Mouse (Mus musculus) thymus, postnatal 25 days (tissue): Measurements from ENCODE around the gene Inafm1.
A peak's percentile ranks its signal among the peaks of the same experiment; 100 is the strongest.
"Not testable (repeated sequence)": the region's sequence is repeated elsewhere in the genome, so short reads cannot be mapped to it uniquely, and the experiment has no call there.

Source experiments
- DNase-seq: peaks from one replicate; pipeline ENCODE4 v3.0.0; 2022

The Inafm1 gene

GRCm38 (mm10) chr7:16273081-16273765, at the start of gene Inafm1:
TSS of gene Inafm1 (minus strand) at chr7:16273617.
- peak; percentile 88 for DNase-seq

DNA sequence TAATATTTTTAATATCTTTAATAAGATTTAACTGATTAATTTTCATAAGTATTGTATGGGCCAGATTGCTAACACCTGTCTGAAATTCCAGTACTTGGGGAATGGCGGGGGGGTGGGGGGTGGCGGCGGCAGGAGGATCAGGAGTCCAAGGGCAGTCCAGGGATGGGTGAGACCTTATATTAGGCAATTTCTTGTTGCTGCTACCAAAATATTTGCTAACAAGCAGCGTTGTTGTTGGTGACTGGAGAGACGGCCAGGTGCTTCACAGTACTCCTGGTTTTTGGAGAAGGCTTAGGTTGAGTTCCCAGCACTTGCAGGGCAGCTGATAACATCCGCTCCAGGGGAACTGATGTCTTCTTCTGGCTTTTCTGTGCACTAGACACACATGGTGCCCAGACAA, 47.1 kb upstream of the Inafm1 start:
- DNase-seq: no peak

GRCm38 (mm10) chr7:16319216-16319615, 45.8 kb upstream of the Inafm1 start:
- no peak for DNase-seq

GRCm38 (mm10) chr7:16317094-16317493, 43.7 kb upstream of the Inafm1 start:
- DNase-seq: no peak

DNA sequence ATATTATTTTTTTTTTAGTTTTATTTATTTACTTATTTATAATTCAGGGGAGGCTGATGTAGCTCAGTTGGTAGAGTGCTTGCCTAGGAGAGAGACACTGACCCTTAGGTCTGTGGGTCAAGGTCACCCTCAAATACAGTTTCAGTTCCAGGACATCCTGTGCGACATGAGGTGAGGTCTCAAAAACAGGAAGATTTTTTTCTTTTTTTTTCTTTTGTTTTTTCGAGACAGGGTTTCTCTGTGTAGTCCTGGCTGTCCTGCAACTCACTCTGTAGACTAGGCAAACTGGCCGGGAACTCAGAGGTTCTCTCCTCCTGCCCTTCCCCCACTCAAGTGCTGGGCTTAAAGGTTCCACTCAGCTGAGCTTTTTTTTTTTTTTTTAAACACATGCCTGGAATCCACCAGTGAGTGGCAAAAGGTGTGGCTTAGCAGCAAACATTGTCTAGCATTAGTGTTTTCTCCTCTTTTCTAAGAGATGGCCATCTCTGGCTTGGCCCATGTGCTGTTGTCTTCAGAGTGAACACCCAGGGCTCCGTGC, 41.9 kb upstream of the Inafm1 start:
- no peak for DNase-seq

DNA sequence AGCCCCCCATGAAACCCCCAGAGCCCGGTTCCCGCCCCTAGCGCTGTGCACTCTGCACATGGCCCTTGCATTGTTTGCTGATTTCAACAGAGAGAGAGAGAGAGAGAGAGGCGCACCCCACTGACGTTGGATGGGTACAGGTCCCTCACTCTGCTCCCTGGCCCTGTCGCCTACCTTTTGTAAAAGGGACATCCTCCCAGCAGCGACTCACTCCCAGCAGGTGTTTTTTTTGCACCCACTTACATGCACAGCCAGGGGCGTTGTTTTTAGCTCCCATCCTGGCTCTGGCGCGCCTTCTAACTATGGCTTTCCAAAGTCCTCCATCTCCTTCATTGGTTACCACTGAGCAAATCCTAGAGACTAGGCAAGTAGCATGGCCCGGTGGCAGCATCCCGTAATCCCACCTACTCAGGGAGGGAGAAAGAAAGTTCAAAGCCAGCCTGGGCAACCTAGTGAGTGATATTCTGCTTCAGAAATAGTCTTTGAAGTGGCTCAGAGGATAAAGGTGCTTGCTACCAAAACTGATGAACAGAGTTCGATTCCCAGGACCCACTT, 40.9 kb upstream of the Inafm1 start:
- no peak for DNase-seq

DNA sequence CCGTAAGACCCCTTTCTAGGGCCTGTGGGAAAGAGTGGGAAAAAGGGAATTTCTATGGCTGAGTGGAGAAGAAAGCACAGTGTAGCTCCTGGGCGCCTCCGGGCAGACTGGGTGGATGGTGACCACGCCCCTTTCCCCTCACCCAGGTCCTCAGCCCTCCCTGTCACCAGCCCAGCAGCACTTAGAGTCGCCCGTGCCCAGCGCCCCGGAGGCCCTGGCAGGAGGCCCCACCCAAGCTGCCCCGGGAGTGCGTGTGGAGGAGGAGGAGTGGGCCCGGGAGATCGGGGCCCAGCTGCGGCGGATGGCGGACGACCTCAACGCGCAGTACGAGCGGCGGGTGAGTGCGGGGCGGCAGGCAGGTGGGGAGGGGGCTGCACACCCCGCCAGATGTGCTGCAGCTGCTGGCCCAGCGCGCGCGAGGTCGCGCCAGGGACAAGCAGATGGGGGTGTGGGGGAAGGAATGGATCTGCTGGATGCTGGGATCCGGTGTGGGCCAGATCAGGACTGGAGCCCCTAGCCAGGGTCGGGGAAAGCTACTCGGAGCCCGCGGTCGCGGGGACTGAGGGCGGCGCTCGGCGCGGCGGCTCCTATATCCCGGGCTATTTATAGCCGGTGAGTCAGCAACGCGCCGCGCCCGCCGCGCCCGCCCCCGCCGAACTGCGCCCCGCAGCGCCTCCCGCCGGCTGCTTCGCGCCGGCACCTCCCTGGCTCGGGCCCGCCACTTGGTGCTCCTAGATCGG, 40.2 kb upstream of the Inafm1 start:
- peak; percentile 65 for DNase-seq

DNA sequence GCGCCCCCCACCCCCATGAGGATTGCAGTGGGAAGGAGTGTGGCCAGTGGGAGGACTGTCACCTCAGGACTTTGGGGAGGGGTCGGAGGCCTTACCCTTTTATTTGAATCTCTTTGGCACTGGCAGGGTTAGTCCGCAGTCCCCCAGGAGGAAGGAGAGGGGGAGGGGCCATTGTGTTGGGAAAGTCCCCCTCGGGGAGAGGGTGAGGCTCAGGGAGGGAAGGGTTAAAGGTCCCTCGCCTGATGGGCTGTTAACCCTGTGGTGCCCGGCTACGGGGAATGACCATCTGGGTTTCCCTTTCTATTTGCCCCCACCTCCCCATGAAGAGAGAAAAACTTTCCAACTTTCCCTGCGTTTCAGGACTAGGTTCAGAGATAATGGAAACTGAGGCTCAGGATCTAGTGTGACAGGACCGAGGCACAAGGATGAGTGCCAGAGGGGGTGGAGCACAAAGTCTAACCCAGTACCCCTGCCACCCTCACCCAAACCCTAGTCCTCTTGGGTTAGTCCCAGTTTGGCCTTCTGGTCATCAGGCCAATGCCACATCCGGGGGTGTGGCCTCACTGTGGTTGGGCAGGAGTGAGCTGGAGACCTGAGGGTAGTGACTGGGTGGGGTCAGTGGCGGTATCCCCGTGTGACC, 39.4 kb upstream of the Inafm1 start:
- DNase-seq: peak; percentile 44

DNA sequence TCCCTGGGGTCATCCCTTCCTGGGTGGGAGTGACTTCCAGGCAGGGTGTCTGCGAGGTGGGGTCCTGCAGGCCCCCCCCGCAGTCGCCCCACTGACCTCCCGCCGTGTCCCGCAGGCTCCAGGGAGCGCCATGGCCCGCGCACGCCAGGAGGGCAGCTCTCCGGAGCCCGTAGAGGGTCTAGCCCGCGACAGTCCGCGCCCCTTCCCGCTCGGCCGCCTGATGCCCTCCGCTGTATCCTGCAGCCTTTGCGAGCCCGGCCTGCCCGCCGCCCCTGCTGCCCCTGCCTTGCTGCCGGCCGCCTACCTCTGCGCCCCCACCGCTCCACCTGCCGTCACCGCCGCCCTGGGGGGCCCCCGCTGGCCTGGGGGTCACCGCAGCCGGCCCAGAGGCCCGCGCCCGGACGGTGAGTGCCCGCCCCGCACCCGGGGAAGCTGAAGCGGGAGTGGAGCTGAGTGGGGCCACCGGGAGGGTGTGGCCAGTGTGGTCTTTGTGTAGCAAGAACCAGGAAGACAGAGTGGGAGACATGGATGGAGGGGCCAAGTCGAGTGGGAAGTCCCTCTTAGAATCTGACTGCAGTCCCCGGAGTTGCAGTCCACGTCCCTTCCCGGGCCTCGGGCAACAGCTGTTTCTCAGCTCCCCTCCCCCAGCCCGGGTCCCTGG, 38.7 kb upstream of the Inafm1 start:
- peak; percentile 16 for DNase-seq

DNA sequence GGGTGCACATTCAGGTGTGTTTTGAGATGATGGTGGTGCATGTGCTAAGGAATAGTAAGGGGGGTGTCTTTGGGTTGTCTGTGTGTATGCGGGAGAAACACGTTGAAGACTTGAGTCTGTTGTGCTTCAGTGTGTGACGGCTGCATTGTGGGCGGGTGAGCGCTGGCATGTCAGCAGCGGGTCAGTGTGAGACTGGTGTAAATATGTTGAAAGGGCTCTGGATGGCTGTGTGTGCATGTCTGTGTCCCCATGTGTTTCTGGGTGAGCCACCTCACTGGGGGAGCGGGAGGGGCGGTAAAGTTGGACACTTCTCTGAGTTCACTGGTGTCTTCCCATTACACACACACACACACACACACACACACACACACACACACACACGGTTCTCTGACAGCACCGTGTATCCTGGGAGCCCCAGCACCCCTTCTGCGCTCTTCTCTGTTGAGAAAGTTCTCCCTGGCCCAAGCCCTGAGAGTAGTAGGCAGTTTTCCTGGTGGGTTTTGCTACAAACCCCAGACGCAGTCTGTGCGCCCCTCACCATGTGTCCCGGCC, 38.1 kb upstream of the Inafm1 start:
- peak; percentile 17 for DNase-seq

- peak; percentile 58 for DNase-seq
Observed at GRCm38 (mm10) chr7:16310521-16311452, 37.4 kb upstream of the Inafm1 start.

DNA sequence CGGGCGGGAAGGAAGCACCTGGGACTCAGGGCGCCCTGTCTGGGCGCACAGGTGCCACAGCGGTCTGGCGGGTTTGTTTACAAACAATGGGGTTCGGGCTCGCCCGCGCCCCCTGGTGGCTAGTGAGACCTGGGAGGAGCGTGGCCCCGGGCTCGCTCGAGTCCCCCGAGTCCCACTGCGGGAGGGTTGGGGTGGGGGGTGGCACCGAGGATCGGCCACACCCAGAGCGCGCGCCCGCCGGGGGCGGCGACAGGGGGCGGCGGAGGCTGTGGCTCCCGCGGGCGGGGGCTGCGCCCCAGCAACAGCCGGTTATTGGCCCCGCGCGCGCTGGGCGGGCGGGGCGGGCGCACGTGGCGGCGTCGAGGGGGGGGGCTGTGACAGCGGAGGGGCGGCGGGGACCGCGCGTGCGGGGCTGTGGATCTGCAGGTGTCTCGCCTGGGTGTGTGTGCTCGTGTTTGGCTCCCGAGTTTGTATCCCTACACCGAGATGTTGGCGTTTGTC, 36.7 kb upstream of the Inafm1 start:
- DNase-seq: peak; percentile 94

DNA sequence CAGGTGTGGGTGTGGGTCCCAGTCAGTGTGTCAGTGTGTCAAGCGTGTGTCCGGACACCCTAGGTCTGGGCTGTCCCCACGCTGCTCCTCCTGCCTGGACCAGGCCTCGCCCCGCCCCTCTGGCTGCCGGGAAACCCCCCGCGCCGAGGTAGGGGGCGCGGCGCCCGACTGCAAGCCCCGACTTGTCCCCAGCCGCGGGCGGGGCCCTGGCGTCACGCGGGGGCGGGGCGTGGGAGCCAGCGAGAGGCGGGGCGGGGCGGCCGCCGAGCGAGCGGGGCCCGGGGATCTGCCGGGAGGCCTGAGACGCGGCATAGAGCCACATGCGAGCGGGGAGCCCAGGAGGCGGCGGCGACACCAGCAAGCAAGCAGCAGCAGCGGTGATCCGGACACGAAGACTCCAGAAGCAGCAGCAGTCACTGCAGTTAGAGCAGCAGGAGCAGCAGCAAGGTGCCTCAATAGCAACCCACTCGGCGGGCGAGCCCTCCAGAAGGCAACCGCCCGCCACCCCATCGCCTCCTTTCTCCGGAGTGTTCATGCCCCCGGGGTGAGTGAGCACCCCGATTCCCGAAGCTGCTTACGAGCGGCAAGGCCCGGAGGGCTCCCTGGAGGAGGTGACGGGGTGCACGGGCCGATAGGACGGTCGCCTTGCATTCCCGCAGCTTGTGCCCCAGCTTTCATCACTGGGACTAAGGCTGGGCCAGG, 36.1 kb upstream of the Inafm1 start:
- peak; percentile 95 for DNase-seq

GRCm38 (mm10) chr7:16308555-16309317, 35.3 kb upstream of the Inafm1 start:
- no peak for DNase-seq

GRCm38 (mm10) chr7:16308093-16308492, 34.7 kb upstream of the Inafm1 start, which contains the start of gene Bbc3:
TSS of gene Bbc3 (plus strand) at chr7:16308393.
- DNase-seq: not testable (repeated sequence)

DNA sequence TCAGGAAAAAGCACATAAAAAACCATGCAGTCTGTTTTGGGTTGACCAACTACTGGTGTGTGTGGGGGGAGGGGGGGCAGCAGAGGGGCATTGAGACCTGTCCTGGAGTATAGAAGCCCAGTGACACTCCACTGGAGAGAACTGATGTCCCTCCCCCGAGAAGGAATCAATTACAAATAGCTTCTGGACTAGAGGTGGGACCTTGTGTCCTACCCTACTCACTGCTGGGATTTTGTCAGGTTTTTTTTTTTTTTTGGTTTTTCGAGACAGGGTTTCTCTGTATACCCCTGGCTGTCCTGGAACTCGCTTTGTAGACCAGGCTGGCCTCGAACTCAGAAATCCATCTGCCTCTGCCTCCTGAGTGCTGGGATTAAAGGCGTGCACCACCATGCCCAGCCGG, 33.7 kb upstream of the Inafm1 start:
- not testable (repeated sequence) for DNase-seq

DNA sequence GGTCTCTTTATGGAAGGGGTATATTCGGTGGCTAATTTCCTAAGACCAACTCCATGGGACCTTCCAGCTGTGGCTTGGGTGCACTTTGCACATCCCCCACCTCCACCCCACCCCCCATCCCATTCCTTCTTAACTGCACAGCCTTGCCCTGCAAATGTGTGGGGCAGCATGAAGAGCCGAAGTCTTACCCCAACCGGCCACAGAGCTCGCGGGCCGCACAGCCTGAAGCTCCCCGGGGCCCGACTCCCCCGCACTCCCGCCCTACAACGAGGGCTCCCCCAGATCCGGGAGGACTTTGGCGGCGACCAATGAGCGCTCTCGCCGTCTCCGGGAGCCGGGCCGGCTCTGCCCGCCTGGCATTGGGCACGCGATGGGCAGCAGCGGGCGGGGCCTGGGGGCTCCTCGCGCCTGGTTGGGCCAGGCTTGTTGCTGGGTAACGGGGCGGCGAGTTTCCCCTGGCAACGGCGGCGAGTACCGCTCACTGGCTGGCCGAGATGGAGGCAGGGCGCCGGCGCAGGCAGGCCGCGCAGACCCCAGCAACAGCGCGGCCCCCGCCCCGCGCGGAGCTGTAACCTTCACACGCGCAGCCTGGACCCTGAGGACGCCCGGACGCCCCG, 26.1 kb upstream of the Inafm1 start:
- peak; percentile 66 for DNase-seq

GRCm38 (mm10) chr7:16298927-16299326, 25.5 kb upstream of the Inafm1 start:
- no peak for DNase-seq

- DNase-seq: no peak
Observed at GRCm38 (mm10) chr7:16297616-16298015, 24.2 kb upstream of the Inafm1 start.
